Mouse (Mus musculus) neural tube, embryonic 10.5 days (tissue): ENCODE data around the gene Sema4g.

Experiments used
- DNase-seq: peaks from one replicate; pipeline ENCODE4 v3.0.0-alpha.2; 2017; ENCODE audit warnings: low spot score; ENCODE audit errors: extremely low spot score

Sema4g gene

GRCm38 (mm10) chr19:44988831-44989566 lies at the start of gene Sema4g:
Gene Sema4g, plus strand, starts transcription at chr19:44989101.
- peak; percentile 70 for DNase-seq

DNA sequence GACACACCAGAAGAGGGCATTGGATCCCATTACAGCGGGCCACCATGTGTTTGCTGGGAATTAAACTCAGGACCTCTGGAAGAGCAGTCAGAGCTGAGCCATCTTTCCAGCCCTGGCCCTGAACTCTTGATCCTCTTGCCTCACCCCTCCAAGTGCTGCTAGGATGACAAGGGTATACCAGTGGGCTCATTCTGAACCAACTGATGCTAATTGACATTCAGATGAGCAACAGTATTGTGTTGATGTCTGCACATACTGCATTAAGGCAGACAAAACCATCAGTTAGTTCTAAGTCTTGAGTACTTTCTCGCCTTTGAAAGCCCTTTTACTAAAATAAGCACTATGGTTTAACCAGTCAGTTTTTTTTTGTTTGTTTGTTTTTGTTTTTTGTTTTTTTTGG lies 29.3 kb upstream of the Sema4g start:
- no peak for DNase-seq

DNA sequence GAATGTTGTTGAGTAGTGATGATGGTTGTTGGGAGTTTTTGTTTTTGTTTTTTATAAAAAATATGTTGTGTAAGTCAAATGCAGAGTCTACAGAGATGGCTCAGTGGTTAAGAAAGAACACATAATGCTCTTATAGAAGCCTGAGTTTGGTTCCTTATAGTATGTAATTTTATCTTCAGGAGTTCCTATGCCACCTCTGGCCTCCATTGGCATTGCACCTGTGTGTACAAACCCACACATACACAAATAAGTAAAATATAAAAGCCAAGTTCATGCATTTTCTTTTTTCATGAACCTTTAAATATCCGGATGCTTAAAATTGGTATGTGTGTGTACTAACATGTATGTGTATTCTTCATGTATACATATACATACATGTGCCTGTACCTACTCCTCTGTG lies 22.9 kb upstream of the Sema4g start:
- no peak for DNase-seq

GRCm38 (mm10) chr19:44968329-44968728 lies 20.6 kb upstream of the Sema4g start:
- no peak for DNase-seq

DNA sequence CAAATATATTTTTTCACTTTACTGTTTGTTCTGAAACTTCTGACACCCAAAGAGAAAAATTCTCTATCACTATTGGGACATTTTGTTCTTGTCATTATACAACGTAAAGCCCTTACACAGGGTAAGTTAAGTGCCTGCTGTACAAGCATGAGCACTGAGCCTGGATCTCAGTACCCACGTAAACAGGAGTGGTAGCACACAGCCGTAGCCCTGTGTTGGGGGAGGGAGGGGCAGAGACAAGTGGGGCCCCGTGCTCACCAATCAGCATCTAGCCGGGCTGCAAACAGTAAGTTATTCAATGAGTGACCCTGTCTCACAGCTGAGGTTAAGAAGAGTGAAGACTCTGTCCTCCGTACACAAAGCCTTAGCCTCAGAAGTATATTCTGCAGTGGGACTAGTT lies 12.3 kb upstream of the Sema4g start:
- DNase-seq = no peak

DNA sequence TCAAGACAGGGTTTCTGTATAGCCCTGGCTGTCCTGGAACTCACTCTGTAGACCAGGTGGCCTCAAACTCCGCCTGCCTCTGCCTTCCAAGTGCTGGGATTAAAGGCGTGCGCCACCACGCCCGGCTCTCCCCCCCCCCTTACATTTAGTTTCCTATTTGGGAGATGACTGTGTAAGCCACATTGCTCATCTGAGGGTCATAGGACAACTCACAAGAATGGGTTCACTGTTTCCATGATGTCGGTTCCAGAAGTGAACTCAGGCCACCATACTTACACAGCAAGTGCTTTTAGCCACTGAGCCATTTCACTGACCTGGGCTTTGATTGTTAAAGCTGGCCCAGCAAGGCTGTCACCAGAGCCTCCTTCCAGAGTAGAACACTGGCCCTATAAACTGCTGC lies 11.8 kb upstream of the Sema4g start:
- DNase-seq = no peak

GRCm38 (mm10) chr19:44980787-44981186 lies 8.1 kb upstream of the Sema4g start:
- no peak for DNase-seq

GRCm38 (mm10) chr19:44982477-44983115 lies 6.3 kb upstream of the Sema4g start:
- no peak for DNase-seq

- DNase-seq = no peak
These were observed 5.5 kb upstream of the Sema4g start for GRCm38 (mm10) chr19:44983366-44983765.

GRCm38 (mm10) chr19:44984420-44984819 lies 4.5 kb upstream of the Sema4g start:
- no peak for DNase-seq

GRCm38 (mm10) chr19:44985159-44985988 lies 3.5 kb upstream of the Sema4g start:
- no peak for DNase-seq

DNA sequence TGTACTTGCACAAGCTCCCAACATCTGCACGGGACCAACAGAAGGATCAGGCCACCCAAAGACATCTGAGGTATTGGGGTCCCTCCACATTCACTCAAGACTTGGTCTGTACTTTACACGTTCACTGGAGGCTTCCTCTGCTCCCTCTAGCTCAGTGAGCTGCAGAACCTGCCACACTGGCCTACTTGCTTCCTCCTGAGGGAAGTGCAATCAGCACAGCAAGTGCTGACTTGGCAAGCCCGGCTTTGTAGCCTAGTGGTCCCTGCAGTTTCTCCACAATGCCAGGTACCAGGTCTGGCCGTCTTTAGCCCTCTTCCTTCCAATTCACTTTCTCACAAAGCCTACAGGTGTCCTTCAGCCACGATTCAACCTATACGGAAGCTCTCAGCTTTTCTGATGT lies 1.9 kb upstream of the Sema4g start:
- no peak for DNase-seq

DNA sequence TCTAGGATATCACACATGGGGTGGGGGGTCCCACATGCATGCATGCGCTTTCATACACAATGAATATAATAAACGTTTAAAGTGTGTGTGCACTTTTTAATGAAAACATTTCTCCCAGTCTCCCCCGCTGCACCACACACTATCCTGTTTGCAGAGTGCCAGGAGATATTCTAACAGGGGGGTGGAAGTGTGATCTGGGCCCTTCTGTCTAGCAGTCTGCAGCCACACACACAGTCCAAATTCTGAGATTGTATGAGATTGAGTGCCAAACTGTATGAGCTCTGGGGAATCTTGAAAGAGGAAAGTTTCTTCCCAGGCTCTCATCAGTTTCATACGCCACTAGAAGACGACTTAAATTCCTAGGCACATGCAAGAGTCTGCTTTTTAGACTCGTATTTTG lies 1.1 kb upstream of the Sema4g start:
- DNase-seq = no peak

GRCm38 (mm10) chr19:44988321-44988720 lies 580 bp upstream of the Sema4g start:
- no peak for DNase-seq

DNA sequence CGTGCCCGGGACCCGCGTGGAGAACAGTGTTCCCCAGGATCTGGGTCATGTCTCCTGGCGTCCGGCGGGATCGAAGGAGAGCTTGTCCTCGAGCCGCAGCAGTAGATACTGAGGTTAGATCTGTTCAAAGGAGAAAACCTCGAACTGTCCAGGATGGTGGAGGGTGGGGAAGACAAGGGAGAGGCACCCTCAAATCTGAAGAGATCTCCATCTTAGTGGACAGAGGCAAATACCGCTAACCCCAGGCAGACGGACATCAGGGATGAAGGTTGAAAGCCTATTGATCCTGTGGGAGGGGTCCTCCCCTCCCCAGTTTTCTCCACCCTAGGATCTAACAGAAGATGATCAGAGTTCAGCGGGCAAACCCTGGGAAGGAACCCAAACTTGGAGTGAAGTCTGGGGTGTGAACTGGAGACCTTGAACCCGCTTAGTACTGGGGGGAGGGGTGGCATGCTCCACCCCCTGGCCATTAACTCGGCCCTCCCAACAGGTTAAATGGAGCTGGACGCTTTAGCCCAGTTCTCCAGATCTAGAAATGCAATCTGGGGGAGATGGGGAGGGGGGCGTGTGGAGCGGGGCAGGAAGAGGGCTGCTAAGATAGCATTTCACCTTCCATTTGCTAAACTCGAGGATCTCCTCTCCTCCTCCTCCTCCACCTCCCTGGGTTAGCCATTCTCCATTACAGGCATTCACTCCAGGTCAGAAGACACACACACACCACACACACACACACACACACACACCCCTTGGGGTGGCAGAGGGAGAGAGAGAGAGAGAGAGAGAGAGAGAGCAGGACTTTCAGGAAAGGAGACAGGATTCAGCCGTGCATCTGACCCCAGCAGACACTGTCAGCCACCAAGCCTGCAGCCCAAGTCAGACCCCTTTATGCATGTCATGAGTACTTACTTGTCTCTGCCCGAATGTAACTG lies 930 bp downstream of the Sema4g start:
- no peak for DNase-seq

DNA sequence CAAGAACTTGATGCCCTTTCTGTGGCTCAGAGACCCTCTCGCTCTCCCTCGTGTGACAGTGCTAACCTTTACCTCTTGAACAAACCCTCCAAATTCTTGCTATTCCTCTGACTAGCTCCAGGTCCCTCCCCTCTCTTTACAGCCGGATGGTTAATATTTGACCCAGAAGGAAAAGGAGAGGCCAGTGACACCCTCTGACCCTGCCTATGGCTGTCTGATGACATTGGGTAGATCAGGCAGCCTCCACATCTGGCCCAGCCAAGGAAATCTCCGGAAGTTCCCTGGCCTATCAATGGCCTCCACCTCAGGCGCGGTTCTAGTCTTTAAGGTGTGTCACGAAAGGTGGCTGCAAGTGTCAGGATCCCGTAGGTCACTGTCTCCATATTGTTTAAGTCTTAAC lies 2.1 kb downstream of the Sema4g start:
- DNase-seq = no peak

GRCm38 (mm10) chr19:44992246-44992645 lies 3.3 kb downstream of the Sema4g start:
- DNase-seq = no peak

GRCm38 (mm10) chr19:44992712-44993111 lies 3.8 kb downstream of the Sema4g start:
- no peak for DNase-seq

- DNase-seq = no peak
These were observed 8.9 kb downstream of the Sema4g start for GRCm38 (mm10) chr19:44997786-44998185.

GRCm38 (mm10) chr19:44999647-45000046 lies 10.7 kb downstream of the Sema4g start:
- no peak for DNase-seq

DNA sequence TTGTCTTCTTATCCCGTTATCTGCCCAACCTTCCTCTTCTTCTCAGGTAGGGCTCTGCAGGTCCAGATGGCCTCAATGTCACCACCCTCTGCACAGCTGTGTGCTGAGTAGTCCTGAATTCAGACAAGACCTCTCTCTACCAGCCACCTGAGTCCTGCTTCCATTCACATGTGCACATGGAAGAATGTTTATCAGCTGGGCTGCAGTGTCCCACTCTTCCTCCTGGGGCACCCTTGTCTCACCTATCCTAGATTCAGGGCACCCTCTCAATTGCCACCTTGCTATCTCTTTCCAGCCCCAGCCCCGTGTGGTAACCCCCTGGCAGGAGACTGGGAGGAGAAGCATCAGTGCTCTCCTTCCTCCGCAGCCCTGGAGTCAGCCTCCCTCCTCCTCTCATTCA lies 13.4 kb downstream of the Sema4g start:
- no peak for DNase-seq
